Comparison of ENCODE assay signal across 20 mouse cellular contexts in genomic region chr2:153297771-153298170, GRCm38 (mm10). TPM values are rescaled to one million over a fixed set of nuclear protein-coding genes. Genes with fewer than 3 reads are reported as not detected.
DNase-seq lines count a peak whose midpoint lies in the region; ATAC-seq and TF ChIP-seq lines count a peak whose summit lies in the region.
"Had no signal": no experiment of that assay in that cellular context is flagged by ENCODE, and none has a peak within 500 bp of the region (broad histone marks: within the 10 kb centered on the region; RNA-seq: fewer than 3 reads in every experiment).

No protein-coding gene starts in this region.

- H3K9ac ChIP-seq in forebrain, embryonic 13.5 days = peak overlapping the region; percentile 14; the same call in 1 of the 2 replicates
- 0 out of 2 replicates have a peak overlapping the region, but pooled peaks have one; percentile 13 for H3K9ac ChIP-seq in midbrain, postnatal 0 days (replicated peaks; ENCODE audit: low read length, poor library complexity, severe bottlenecking)
- no peak overlapping the region for H3K9ac ChIP-seq in midbrain, embryonic 14.5 days (replicated peaks; ENCODE audit: low read length)
- H3K9ac ChIP-seq: embryonic facial prominence, embryonic 15.5 days; heart, embryonic 12.5 days; limb, embryonic 15.5 days had no signal

- peaks cover under 1% of the 10 kb centered on the region for H3K4me1 ChIP-seq in forebrain, embryonic 13.5 days
- H3K4me1 ChIP-seq in forebrain, embryonic 10.5 days = peaks cover under 1% of the 10 kb centered on the region
- no peaks in the 10 kb centered on the region for H3K4me1 ChIP-seq in midbrain, postnatal 0 days (ENCODE audit: insufficient read depth, low read length)
- H3K4me1 ChIP-seq in midbrain, embryonic 14.5 days (ENCODE audit: control insufficient read depth, insufficient read depth, low read length) = no peaks in the 10 kb centered on the region; the same call in 1 of the 2 replicates
- H3K4me1 ChIP-seq in cerebellum, adult 2 months (ENCODE audit: control insufficient read depth, insufficient read depth, low read length) = peaks cover 17% of the 10 kb centered on the region
- H3K4me1 ChIP-seq: heart, embryonic 12.5 days had no signal

- ATAC-seq in forebrain, embryonic 13.5 days = no peak
- ATAC-seq in midbrain, postnatal 0 days (ENCODE audit: low FRiP score) = no peak
- no peak for ATAC-seq in midbrain, embryonic 14.5 days (ENCODE audit: low FRiP score, low TSS enrichment)
- ATAC-seq: forebrain, embryonic 14.5 days; Patski had no signal

- no peak overlapping the region for H3K4me3 ChIP-seq in forebrain, embryonic 13.5 days
- H3K4me3 ChIP-seq in forebrain, embryonic 10.5 days = no peak overlapping the region
- H3K4me3 ChIP-seq in midbrain, postnatal 0 days (ENCODE audit: low read depth, low read length) = no peak overlapping the region
- no peak overlapping the region for H3K4me3 ChIP-seq in midbrain, embryonic 14.5 days (replicated peaks; ENCODE audit: low read depth, low read length)
- H3K4me3 ChIP-seq in cerebellum, adult 2 months (replicated peaks; ENCODE audit: insufficient read depth, low read depth, low read length) = no peak overlapping the region
- H3K4me3 ChIP-seq in macrophage (ENCODE audit: inconsistent target) = no peak overlapping the region
- H3K4me3 ChIP-seq: embryonic facial prominence, embryonic 15.5 days; heart, embryonic 12.5 days; limb, embryonic 15.5 days; midbrain, embryonic 10.5 days; myocyte had no signal

- no peaks in the 10 kb centered on the region for H3K27me3 ChIP-seq in forebrain, embryonic 13.5 days
- H3K27me3 ChIP-seq in forebrain, embryonic 10.5 days (ENCODE audit: poor library complexity, severe bottlenecking) = no peaks in the 10 kb centered on the region
- no peaks in the 10 kb centered on the region for H3K27me3 ChIP-seq in midbrain, postnatal 0 days (ENCODE audit: insufficient read depth, low read length)
- no peaks in the 10 kb centered on the region for H3K27me3 ChIP-seq in midbrain, embryonic 14.5 days (ENCODE audit: control insufficient read depth, insufficient read depth, low read length)
- H3K27me3 ChIP-seq in cerebellum, adult 2 months (ENCODE audit: control insufficient read depth, insufficient read depth, low read length) = no peaks in the 10 kb centered on the region
- H3K27me3 ChIP-seq: embryonic facial prominence, embryonic 15.5 days; heart, embryonic 12.5 days; limb, embryonic 15.5 days; Patski had no signal

- H3K27ac ChIP-seq in forebrain, embryonic 13.5 days = no peak overlapping the region
- no peak overlapping the region for H3K27ac ChIP-seq in forebrain, embryonic 10.5 days
- H3K27ac ChIP-seq in midbrain, postnatal 0 days (ENCODE audit: low read depth, low read length) = no peak overlapping the region
- H3K27ac ChIP-seq in midbrain, embryonic 14.5 days (replicated peaks; ENCODE audit: low read depth, low read length) = no peak overlapping the region
- H3K27ac ChIP-seq in cerebellum, adult 2 months (ENCODE audit: insufficient read depth, low read length) = peak overlapping the region; percentile 80; the same call in 1 of the 2 replicates
- H3K27ac ChIP-seq in macrophage = peak overlapping the region; percentile 89
- H3K27ac ChIP-seq: embryonic facial prominence, embryonic 15.5 days; limb, embryonic 15.5 days; midbrain, embryonic 10.5 days had no signal

- no peak overlapping the region for H3K4me2 ChIP-seq in forebrain, embryonic 13.5 days
- no peak overlapping the region for H3K4me2 ChIP-seq in midbrain, postnatal 0 days (ENCODE audit: low read depth, low read length, poor library complexity, severe bottlenecking)
- no peak overlapping the region for H3K4me2 ChIP-seq in midbrain, embryonic 14.5 days (ENCODE audit: low read length)
- H3K4me2 ChIP-seq: embryonic facial prominence, embryonic 15.5 days; heart, embryonic 12.5 days; limb, embryonic 15.5 days had no signal

- H3K36me3 ChIP-seq in forebrain, embryonic 13.5 days (ENCODE audit: poor library complexity, severe bottlenecking) = no peaks in the 10 kb centered on the region
- H3K36me3 ChIP-seq in forebrain, embryonic 10.5 days (replicated peaks) = peaks cover 9% of the 10 kb centered on the region; the same call in 1 of the 2 replicates
- peaks cover 3% of the 10 kb centered on the region; the same call in 1 of the 2 replicates for H3K36me3 ChIP-seq in midbrain, postnatal 0 days (ENCODE audit: insufficient read depth, low read length)
- H3K36me3 ChIP-seq in midbrain, embryonic 14.5 days (ENCODE audit: control insufficient read depth, insufficient read depth, low read length) = no peaks in the 10 kb centered on the region
- H3K36me3 ChIP-seq in macrophage (ENCODE audit: inconsistent target) = no peaks in the 10 kb centered on the region
- H3K36me3 ChIP-seq: embryonic facial prominence, embryonic 15.5 days; midbrain, embryonic 10.5 days had no signal

- H3K9me3 ChIP-seq in forebrain, embryonic 13.5 days (replicated peaks) = no peaks in the 10 kb centered on the region
- H3K9me3 ChIP-seq in forebrain, embryonic 10.5 days = no peaks in the 10 kb centered on the region
- H3K9me3 ChIP-seq in midbrain, postnatal 0 days (ENCODE audit: low read length) = no peaks in the 10 kb centered on the region
- no peaks in the 10 kb centered on the region for H3K9me3 ChIP-seq in midbrain, embryonic 14.5 days (ENCODE audit: control insufficient read depth, low read length)
- H3K9me3 ChIP-seq: embryonic facial prominence, embryonic 15.5 days; heart, embryonic 12.5 days; limb, embryonic 15.5 days; midbrain, embryonic 10.5 days had no signal

- H3K79me2 ChIP-seq in macrophage (ENCODE audit: inconsistent target) = peaks cover 85% of the 10 kb centered on the region

- TF ChIP-seq POLR2A in cerebellum, adult 2 months (IDR thresholded peaks at IDR 0.05; ENCODE audit: borderline replicate concordance, insufficient read depth, low read length) = no peak

- no peak for DNase-seq in forebrain, embryonic 10.5 days (ENCODE audit: extremely low spot score, low spot score)
- DNase-seq in midbrain, postnatal 0 days (ENCODE audit: low spot score) = no peak
- no peak for DNase-seq in midbrain, embryonic 14.5 days
- peak; percentile 38 to 70 for DNase-seq in cerebellum, adult 2 months
- no peak for DNase-seq in yolk sac, embryonic 10.5 days (ENCODE audit: low spot score)
- DNase-seq in embryo, embryonic 10 days (ENCODE audit: low spot score) = no peak
- DNase-seq: adrenal gland, postnatal 25 days; kidney, adult 9 months; layer of hippocampus, postnatal 36 days; lung, postnatal 14 days; thymus, adult 2 months had no signal

- WGBS in forebrain, embryonic 13.5 days = 85% methylated on average over 4 of the region's 4 CpGs
- 89% methylated on average over 4 of the region's 4 CpGs for WGBS in forebrain, embryonic 10.5 days
- 76% methylated on average over 4 of the region's 4 CpGs for WGBS in midbrain, postnatal 0 days
- 87% methylated on average over 4 of the region's 4 CpGs for WGBS in midbrain, embryonic 14.5 days
- 19% methylated on average over 4 of the region's 4 CpGs for WGBS in cerebellum, adult 2 months
- 97% methylated on average over 4 of the region's 4 CpGs for WGBS in macrophage (ENCODE audit: missing documents)

- no peak for TF ChIP-seq CTCF in midbrain, postnatal 0 days (IDR thresholded peaks at IDR 0.05)
- TF ChIP-seq CTCF in cerebellum, adult 2 months (IDR thresholded peaks at IDR 0.05; ENCODE audit: borderline replicate concordance, insufficient read depth, low read depth, low read length) = no peak

RNA-seq across cellular contexts. Expression of gene Kif3b, which starts 6.6 kb away (rescaled TPM):
- polyA plus RNA-seq in forebrain, embryonic 13.5 days (2015; fragmentation: Nextera tagmentation; extraction: Ambion mirVana) = 11.3 and 12.9 TPM in 2 replicates
- polyA plus RNA-seq in forebrain, embryonic 10.5 days (2016; fragmentation: Nextera tagmentation; extraction: Ambion mirVana) = 6.2 and 6.9 TPM in 2 replicates
- 49.5 and 57.3 TPM in 2 replicates for total RNA-seq in midbrain, postnatal 0 days (2014; rRNA removed)
- 19.9 and 20.6 TPM in 2 replicates for polyA plus RNA-seq in midbrain, postnatal 0 days (2015; fragmentation: Nextera tagmentation; extraction: Ambion mirVana)
- polyA plus RNA-seq in midbrain, embryonic 14.5 days (2014; fragmentation: Nextera tagmentation; extraction: Ambion mirVana) = 17.0 and 18.6 TPM in 2 replicates
- polyA plus RNA-seq in cerebellum, adult 2 months (2012; rRNA removed) = 26.0 and 27.1 TPM in 2 replicates
- total RNA-seq in macrophage (2018; cell fraction: chromatin; rRNA removed) = 10 to 100 TPM; 10.8 to 64.8 (median 42.6) TPM
- total RNA-seq in macrophage (2018; cell fraction: cytosol; rRNA removed) = 10 to 100 TPM; 23.8 to 62.1 (median 37.7) TPM
- 10 to 100 TPM; 15.8 to 88.5 (median 44.9) TPM for total RNA-seq in macrophage (2018; cell fraction: nucleus; rRNA removed)
- polyA plus RNA-seq in macrophage (2018) = 28.0 to 32.8 TPM (median 28.4 TPM) in 3 replicates

RNA-seq across cellular contexts. Expression of gene Asxl1, which starts 47.9 kb away (rescaled TPM):
- polyA plus RNA-seq in forebrain, embryonic 13.5 days (2015; fragmentation: Nextera tagmentation; extraction: Ambion mirVana) = 12.0 and 12.5 TPM in 2 replicates
- 13.1 and 14.2 TPM in 2 replicates for polyA plus RNA-seq in forebrain, embryonic 10.5 days (2016; fragmentation: Nextera tagmentation; extraction: Ambion mirVana)
- 29.0 and 32.9 TPM in 2 replicates for total RNA-seq in midbrain, postnatal 0 days (2014; rRNA removed)
- polyA plus RNA-seq in midbrain, postnatal 0 days (2015; fragmentation: Nextera tagmentation; extraction: Ambion mirVana) = 10.7 and 13.4 TPM in 2 replicates
- polyA plus RNA-seq in midbrain, embryonic 14.5 days (2014; fragmentation: Nextera tagmentation; extraction: Ambion mirVana) = 13.4 and 17.1 TPM in 2 replicates
- polyA plus RNA-seq in cerebellum, adult 2 months (2012; rRNA removed) = 20.5 and 21.8 TPM in 2 replicates
- 100 to 1,000 TPM in 1 of 26 experiments, 10 to 100 TPM in 25; 21.8 to 133 (median 65.1) TPM for total RNA-seq in macrophage (2018; cell fraction: chromatin; rRNA removed)
- total RNA-seq in macrophage (2018; cell fraction: cytosol; rRNA removed) = 10 to 100 TPM in 23 of 26 experiments, 1 to 10 TPM in 3; 6.6 to 23.9 (median 15.1) TPM
- total RNA-seq in macrophage (2018; cell fraction: nucleus; rRNA removed) = 10 to 100 TPM; 14.0 to 97.8 (median 37.1) TPM
- 14.5 to 22.9 TPM (median 17.8 TPM) in 3 replicates for polyA plus RNA-seq in macrophage (2018)

RNA-seq across cellular contexts. Expression of gene Pofut1, which starts 56.4 kb away (rescaled TPM):
- 6.8 and 7.3 TPM in 2 replicates for polyA plus RNA-seq in forebrain, embryonic 13.5 days (2015; fragmentation: Nextera tagmentation; extraction: Ambion mirVana)
- 5.9 and 6.4 TPM in 2 replicates for polyA plus RNA-seq in forebrain, embryonic 10.5 days (2016; fragmentation: Nextera tagmentation; extraction: Ambion mirVana)
- total RNA-seq in midbrain, postnatal 0 days (2014; rRNA removed) = 18.8 and 24.2 TPM in 2 replicates
- 3.2 and 4.6 TPM in 2 replicates for polyA plus RNA-seq in midbrain, postnatal 0 days (2015; fragmentation: Nextera tagmentation; extraction: Ambion mirVana)
- 5.6 and 6.0 TPM in 2 replicates for polyA plus RNA-seq in midbrain, embryonic 14.5 days (2014; fragmentation: Nextera tagmentation; extraction: Ambion mirVana)
- polyA plus RNA-seq in cerebellum, adult 2 months (2012; rRNA removed) = 18.8 and 19.1 TPM in 2 replicates
- 100 to 1,000 TPM in 10 of 26 experiments, 10 to 100 TPM in 16; 60.8 to 135 (median 92.8) TPM for total RNA-seq in macrophage (2018; cell fraction: chromatin; rRNA removed)
- total RNA-seq in macrophage (2018; cell fraction: cytosol; rRNA removed) = 10 to 100 TPM; 13.1 to 32.3 (median 19.1) TPM
- 100 to 1,000 TPM in 1 of 26 experiments, 10 to 100 TPM in 25; 46.0 to 110 (median 70.7) TPM for total RNA-seq in macrophage (2018; cell fraction: nucleus; rRNA removed)
- 10.7 to 19.5 TPM (median 16.7 TPM) in 3 replicates for polyA plus RNA-seq in macrophage (2018)

RNA-seq across cellular contexts. Expression of gene Plagl2, which starts 56.5 kb away (rescaled TPM):
- 12.0 and 13.6 TPM in 2 replicates for polyA plus RNA-seq in forebrain, embryonic 13.5 days (2015; fragmentation: Nextera tagmentation; extraction: Ambion mirVana)
- polyA plus RNA-seq in forebrain, embryonic 10.5 days (2016; fragmentation: Nextera tagmentation; extraction: Ambion mirVana) = 30.5 and 31.7 TPM in 2 replicates
- total RNA-seq in midbrain, postnatal 0 days (2014; rRNA removed) = 6.5 and 7.0 TPM in 2 replicates
- 2.5 and 2.9 TPM in 2 replicates for polyA plus RNA-seq in midbrain, postnatal 0 days (2015; fragmentation: Nextera tagmentation; extraction: Ambion mirVana)
- polyA plus RNA-seq in midbrain, embryonic 14.5 days (2014; fragmentation: Nextera tagmentation; extraction: Ambion mirVana) = 7.3 and 11.5 TPM in 2 replicates
- 4.8 and 5.5 TPM in 2 replicates for polyA plus RNA-seq in cerebellum, adult 2 months (2012; rRNA removed)
- 100 to 1,000 TPM in 9 of 26 experiments, 10 to 100 TPM in 17; 29.9 to 167 (median 78.6) TPM for total RNA-seq in macrophage (2018; cell fraction: chromatin; rRNA removed)
- total RNA-seq in macrophage (2018; cell fraction: cytosol; rRNA removed) = 100 to 1,000 TPM in 5 of 26 experiments, 10 to 100 TPM in 21; 40.4 to 182 (median 83.3) TPM
- 100 to 1,000 TPM in 17 of 26 experiments, 10 to 100 TPM in 9; 53.5 to 249 (median 123) TPM for total RNA-seq in macrophage (2018; cell fraction: nucleus; rRNA removed)
- polyA plus RNA-seq in macrophage (2018) = 26.7 to 29.5 TPM (median 28.6 TPM) in 3 replicates

Comparison
In these comparisons a context has a peak if more than half of its experiments do, and no peak if none do; other contexts are left out.
1. H3K27ac ChIP-seq: peak in cerebellum, adult 2 months (single experiment) and macrophage (single experiment); none in forebrain, embryonic 13.5 days (single experiment), forebrain, embryonic 10.5 days (single experiment), midbrain, postnatal 0 days (single experiment) and midbrain, embryonic 14.5 days (single experiment).
2. DNase-seq: peak in cerebellum, adult 2 months (2 of 2); none in forebrain, embryonic 10.5 days (single experiment), midbrain, postnatal 0 days (single experiment), midbrain, embryonic 14.5 days (single experiment), yolk sac, embryonic 10.5 days (single experiment) and embryo, embryonic 10 days (single experiment).